Mouse (Mus musculus) testis, postnatal 14 days (tissue): ENCODE measurements around the gene Slc44a2.

Experiments
- DNase-seq: peaks from one replicate; pipeline ENCODE4 v3.0.0; 2021; ENCODE audit warnings: low spot score

The Slc44a2 gene

DNA sequence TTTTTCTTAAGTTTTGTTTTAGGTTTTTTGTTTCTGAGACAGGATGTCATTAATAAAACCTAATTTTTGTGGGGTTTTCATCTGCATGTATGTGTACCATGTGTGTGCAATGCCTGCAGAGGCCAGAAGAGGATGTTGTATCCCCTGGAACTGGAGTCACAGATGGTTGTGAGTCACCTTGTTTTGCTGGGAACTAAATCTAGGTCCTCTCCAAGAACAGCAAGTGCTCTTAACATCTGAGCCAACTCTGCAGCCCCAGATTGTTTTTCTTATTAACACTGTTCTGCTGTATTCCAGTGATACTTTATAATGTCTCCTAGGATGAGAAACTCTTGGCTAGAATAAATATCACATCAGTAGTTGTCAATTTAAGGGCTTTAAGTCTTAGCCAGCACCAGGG is 60.4 kb downstream of the Slc44a2 start:
- no peak for DNase-seq

DNA sequence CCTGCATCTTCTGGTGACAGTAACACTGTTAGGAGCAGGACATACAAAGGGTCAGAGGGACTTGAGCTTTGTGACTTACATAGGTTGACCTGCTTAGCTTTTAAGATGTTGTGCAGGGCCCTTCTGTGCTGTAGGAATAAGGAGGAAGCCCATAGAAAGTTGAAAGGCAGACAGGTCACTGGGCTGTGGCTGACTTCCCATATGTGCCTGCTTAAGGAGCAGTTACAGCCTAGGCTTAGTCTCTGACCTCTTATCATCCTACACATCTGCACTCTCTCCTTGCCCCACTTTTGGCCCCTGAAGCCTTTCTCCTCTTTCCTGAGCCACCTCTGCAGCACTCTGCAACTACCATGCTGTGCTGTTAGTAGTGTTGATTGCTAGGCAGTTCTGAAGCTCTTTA is 63.5 kb downstream of the Slc44a2 start:
- DNase-seq: no peak

DNA sequence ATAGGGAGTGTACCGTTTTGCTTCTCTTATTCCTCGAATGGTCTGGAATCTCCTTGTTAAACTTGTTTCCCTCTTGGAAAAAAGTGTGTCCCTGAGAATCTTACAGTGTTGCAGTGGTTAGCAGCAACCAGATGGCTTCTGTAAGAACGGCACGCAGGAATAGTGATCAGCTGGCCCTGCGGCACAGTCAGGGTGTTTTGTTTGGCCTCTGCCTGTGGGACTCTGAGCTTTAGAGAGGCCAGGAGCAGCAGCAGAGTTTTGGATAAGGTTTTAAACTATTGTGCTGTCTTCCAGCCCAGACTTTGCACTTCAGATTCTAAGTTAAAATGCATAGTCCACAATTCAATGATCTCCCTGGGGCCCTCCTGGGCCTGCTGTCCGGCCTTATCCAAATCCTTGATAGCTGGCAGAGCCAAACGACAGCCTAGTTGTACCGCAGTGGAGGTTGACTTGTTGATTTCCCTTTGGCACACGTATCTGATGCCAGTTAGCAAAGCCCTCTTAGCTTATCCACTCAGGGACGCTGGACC is 72.2 kb downstream of the Slc44a2 start:
- no peak for DNase-seq

DNA sequence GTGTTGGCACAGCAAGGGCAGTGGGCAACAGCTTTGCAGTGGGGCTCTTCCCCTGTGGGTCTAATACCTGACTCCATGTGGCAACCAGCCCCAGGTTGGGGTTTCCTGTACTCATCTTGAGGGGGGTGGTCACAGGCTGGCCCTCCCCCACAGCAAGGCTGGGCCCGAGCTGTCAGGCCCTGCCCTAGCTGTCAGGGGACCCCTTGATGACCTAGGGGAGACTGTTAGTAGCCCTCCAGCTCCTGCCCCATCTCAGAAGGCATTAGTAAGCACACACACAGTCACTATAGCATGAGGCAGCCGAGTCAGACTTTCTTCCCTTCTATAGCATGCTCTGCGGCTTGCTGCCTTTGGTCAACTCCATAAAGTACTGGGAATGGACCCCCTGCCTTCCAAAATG is 75.2 kb downstream of the Slc44a2 start:
- no peak for DNase-seq

DNA sequence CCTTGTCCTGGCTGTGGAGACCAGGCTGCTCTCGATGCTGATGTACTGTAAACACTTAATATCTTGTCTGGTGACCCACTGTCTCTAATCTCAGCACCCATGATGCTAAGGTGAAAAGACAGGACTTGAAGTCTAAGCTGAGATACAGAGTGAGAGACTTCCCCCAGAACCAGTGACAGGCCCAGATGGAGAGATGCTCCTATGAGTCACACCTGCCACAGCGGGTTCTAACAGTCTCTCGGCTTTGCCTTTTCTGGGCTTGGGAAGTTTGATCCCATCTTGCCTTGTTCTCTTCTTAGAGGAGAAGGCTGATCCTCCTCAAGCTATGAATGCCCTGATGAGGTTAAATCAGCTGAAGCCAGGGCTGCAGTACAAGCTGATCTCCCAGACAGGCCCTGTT is 76.7 kb downstream of the Slc44a2 start:
- DNase-seq: no peak

DNA sequence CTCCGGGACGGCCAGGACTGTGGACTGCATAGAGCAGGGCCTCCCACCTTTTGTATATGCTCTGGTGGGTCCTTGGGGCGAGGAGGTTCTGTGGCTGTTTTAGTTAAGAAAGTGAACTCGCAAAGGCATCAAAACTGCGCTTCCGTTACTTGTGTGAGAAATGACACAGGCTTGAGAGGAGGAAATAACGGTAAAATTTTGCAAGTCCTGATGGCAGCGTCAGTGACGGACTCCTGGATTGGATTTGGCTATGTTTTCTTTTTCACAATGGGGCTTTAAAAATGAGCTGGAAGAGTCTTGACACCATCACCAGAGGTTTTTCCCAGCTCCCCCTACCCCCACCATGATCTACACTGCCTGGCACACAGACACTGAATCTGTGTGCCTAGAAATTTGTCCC is 80.5 kb downstream of the Slc44a2 start:
- DNase-seq: no peak

DNA sequence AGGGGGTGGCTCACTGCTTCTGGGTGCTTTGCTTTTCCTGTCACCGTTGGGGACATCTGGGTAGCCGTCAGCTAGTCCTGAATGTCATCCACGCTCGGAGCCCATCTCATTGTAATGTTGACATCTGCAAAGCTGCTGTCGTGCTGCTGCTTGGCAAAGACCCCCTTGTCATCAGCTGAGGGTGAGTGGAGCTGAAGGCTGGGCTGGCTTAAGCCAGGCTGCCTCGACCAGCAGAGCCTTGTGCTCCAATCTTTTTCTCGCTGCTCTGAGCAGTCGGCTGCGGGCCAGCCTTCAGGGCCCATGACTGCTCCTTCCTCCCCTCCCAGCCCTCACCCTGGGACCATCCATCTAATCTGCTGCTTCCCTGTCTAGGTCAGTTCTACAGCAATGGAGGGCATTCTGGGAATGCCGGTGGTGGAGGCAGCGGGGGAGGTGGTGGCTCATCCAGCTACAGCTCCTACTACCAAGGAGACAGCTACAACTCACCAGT is 82.3 kb downstream of the Slc44a2 start:
- DNase-seq: no peak

DNA sequence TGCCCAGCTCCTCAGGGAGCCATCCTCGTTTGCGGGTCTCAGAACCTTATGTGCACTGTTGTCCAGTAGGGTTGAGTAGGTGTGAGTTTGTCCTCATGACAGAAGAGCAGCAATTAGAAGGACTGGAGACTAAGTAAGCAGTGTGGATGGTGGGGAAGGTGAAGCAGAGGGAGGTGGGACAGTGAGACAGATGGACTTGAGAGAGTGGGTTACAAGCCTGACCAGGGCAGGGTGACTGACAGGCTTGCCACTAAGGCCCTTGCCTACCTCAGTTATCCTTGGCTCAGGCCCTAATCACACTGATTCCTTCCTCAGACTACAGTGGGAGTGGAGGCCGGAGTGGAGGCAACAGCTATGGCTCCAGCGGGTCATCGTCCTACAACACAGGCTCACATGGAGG is 83.2 kb downstream of the Slc44a2 start:
- no peak for DNase-seq
